Mouse (Mus musculus) right cerebral cortex, postnatal 4 days (tissue): ENCODE data around the gene Cpne9.
"Not testable (repeated sequence)": the region's sequence is repeated elsewhere in the genome, so short reads cannot be mapped to it uniquely, and the experiment has no call there.

Source experiments
- DNase-seq: peaks from one replicate; pipeline ENCODE4 v3.0.0-alpha.2; 2022

The Cpne9 gene

DNA sequence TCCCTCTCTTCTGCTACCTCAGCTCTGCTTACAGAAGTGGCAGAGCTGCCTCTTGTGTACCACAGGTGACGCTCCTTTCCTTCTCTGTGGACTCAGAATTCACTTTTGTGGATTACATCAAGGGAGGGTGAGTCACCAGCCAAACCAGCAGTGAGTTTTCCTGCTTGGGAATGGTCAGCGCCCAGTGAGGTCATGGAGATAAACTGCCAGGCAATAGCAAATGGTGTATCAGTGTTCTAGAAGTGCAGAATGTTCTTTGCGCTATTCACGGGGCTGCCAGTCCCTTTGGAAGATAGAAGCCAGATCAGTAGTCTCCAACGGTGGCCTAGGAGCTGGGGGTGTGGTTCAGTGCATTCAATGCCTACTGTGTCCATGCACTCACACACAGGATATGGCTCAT lies 10.8 kb downstream of the Cpne9 start:
- DNase-seq, result no peak

DNA sequence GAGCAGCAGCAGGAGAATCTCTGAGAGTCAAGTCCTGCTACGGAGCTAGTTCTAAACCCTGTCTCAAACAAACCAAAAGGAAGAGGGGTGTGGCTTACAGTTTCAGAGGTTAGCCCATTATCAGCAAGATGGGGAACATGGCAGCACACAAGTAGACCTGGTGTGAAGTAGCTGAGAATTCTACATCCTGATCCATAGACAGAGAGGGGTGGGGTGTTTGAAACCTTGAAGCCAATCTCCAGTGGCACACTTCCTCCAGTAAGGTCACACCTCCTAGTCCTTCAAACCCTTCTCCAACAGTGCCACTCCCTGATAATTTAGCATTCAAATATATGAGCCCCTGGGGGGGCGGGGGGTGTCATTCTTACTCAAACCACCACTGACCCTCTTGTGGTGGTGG lies 13.9 kb downstream of the Cpne9 start:
- DNase-seq, result no peak

DNA sequence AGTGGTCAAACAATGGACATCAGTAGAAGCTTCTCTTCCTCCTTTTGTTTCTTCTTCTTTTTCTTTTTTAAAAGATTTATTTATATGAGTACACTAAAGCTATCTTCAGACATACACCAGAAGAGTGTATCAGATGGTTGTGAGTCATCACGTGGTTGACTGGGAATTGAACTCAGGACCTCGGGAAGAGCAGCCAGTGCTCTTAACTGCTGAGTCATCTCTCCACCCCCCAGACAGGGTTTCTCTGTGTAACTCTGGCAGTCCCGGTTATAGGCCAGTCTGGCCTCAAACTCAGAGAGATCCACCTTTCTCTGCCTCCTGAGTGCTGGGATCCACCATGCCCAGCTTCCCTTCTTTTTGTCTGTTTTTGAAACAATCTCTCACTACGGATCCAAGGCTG lies 14.5 kb downstream of the Cpne9 start:
- DNase-seq, result no peak

DNA sequence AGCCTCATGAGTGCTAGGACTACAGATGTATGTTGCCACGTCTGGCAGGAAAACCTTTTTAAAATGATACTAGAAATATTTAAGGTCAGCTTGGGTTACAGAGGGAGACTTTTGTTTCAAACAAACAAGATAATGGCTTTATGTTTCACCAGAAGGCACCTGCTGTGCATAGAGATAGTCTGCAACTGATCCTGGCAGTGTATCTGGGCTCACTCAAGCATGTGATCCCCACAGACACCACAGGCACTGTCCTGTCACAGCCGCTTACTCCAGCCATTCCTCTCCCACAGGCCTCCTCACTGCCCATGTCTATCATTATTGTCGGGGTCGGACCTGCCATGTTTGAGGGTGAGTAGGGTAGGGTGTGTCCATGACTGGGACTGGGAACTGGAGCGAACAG lies 19.2 kb downstream of the Cpne9 start:
- no peak for DNase-seq

DNA sequence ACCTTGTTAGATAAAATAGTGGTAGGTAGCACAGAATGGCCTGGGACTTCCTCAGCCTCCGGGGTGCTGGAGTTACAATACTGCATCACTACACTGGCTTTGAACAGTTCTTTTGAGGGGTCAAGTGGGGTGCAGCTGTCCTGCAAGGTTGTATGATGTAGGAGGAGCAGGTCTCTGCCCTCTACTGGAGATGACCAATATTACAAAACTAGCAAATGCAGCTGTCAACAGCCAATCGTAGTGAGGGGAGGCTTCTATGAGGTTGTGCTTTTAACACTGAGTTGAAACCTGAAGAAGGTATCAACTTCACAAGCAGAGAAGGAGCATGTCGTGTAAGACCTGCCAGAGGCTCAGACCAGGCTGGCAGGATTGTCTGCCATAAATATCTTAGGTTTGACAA lies 20.2 kb downstream of the Cpne9 start:
- no peak for DNase-seq

DNA sequence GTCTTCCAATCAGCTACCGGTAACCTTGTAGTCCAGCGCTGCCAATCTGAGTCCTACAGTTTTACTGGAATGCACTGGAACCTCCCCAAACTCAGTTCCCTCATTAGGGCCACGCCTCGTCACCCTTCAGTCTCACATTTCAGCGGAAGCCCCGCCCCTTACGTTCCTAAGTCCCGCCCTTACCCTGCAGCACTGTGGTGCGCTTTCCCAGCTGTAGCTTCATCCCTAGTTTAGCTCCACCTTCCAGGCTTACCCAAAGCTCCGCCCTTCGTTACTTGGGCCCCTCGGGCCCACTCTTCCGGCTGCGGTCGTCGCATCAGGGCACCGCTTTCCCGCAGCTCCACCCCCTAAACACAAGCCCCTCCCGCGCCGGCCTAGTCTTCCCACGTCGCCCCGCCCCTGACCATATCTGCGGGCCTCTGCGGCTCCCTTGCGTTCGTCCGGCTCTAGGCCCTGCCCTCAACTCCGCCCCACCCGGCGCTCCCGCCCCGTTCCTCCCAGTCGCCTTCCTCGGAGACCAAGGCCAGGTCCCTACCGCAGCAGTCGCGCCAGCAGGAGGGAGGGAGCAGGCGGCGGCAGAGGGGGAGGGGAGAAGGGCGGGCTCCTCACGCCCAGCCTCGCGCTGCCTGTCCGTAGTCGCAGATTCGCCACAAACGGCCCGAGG lies 24.3 kb downstream of the Cpne9 start:
- peak; percentile 97 for DNase-seq

DNA sequence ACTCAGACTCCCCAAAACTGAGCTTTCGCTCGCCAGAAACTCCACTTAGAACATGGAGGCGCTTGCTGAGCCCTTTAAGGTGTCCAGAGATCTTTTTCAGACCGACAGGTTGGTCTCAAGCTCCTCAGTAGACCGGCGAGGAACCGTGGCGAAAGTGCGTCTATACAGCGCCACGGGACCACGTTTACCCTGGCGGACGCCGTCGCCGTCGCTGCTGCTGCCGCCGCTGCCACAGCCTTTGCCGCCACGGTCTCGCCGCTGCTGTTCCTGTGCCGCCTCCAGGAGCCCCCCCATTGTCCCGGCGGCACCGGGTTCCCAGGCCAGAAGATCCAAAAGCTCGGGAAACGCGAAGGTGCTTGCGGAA lies 24.9 kb downstream of the Cpne9 start, which contains the start of gene Brpf1:
TSS of gene Brpf1 (plus strand) at position 152 of the 364 bp plus-strand sequence.
- DNase-seq, result no peak

DNA sequence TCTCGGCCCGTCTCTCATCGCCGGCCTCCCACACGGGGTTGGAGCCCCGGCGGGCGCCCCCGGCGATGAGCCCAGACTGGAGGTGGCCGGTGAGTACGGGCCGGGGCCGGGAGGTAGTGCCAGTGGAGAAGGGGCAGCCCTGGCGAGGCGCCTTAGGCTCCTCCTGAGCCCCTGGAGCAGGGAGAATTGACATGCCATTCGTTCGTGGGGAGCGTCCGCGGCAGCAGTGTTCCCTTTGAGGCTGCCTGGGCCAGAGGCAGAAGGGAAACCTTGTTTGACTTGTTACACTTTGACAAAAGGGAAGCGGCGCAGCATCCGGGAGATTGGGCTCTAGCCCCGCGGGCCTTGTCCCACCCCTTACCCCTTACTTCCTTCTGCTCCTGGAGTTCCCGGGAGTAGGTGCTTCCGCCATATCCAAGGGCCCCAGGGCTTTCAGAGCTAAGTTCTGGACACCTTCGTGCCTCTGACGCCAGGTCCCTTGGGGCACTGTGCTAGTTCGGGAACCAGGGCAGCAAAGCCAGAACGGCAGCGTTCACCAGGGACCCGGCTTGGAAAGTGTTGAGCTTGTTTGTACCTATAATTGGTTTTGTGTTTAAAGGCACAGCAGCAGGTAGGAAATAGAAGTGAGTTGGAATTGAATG lies 25.5 kb downstream of the Cpne9 start:
- peak; percentile 31 for DNase-seq

DNA sequence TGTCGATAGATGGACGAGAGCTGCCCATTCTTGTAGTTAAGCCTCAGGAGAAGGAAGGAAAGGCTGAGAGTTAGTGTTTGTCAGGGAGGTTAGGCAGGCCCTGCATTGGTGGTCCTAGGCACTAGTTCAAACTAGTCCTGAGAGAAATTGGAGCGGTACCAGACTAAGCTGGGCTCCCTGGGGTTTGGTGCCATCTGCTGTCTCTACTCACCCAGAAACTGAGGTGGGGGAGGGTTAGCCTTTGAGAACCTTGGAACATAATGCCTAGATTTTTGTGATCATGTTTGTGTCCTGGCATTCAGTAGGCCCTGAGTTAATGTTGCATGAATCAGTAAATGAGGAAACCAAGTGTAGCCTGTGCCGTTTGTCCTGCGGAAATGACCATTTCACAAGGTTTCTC lies 26.0 kb downstream of the Cpne9 start:
- DNase-seq, result no peak

DNA sequence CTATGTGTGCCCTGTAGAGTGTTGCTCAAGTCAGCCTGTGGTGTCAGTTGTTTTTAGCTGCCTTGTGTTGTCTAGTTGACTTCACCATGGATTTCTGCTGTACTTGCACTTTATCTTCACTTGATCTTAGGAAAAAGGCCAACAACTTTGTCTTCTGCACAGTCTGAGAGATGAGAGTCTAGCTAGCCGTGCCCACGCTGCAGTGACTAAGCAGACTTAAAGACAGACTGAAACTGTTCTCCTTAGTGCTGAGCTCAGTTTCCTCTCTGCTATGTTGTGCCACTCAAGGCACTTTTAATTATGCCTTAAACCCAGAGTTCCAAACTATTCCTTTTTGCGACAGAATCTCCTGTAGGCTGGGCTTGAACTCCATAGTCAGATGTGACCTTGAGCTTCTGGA lies 33.9 kb downstream of the Cpne9 start:
- DNase-seq, result no peak

DNA sequence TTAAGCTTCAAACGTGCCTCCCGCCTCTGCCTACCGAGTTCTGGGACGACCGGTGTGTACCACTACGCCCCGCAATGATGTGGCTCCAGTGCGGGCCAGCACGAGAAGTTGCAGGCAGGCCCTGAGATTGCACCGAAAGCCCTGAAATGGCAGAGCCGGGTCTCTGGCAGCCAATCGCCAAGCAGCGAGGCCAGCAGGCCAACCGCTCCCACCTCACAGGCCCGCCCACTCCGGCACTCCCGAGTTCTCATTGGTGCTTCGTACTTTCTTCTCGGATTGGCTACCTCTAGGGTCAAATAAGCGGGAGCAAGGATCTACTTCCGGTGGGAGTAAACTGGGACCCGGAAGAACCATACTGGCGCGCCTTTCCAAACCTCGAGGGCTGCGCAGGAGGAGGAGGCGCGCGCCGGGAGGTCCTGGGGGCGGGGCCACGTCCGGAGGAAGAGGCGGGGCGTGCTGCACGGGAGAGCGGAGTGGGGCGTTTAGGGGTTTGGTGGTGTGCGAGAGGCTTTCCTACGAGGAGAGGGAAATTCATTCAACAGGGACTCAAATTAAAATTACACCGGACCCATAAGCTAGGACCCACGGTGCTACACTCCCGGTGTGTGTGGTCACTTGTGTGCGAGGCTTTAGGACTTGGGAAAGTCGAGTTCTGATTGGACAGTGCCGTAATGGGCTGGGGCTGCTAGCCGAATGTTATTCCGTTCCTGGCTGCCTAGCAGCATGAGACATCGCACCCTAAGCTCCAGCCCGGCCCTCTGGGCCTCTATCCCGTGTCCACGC lies 44.6 kb downstream of the Cpne9 start, which contains the start of gene Ogg1:
TSS of gene Ogg1 (plus strand) at position 440 of the 783 bp plus-strand sequence.
- peak; percentile 94 for DNase-seq

DNA sequence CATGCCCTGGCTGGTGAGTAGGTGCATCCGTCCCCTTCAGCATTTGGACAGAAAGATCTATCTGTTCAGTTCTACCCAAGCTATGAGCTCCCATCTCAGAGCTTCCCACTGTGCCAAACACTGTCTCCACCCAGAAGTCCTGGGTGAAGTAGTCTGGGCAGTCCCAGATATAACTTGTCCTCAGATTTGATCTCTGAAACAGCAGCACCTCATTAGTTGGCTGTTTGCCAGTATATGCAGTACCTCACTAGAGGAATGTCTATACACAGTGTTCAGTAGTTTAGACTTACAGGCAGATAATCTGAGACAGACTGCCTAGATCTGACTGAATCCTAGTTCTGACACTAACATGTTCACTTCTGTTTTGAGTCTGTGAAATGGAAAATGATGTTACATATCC lies 47.3 kb downstream of the Cpne9 start:
- no peak for DNase-seq

DNA sequence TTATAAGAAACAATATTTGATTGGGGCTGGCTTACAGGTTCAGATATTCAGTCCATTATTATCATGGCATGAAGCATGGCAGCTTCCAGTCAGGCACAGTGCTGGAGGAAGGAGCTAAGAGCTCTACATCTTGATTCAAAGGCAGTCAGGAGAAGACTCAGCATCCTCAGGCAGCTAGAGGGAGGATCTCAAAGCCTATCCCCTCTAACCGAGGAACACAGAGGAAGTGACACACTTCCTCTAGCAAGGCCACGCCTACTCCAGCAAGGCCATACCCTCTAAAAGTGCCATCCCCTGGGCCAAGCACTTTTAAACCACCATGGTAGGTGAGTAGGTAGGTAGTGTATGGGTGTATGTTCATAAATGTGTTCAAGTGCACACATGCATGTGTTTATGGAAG lies 48.4 kb downstream of the Cpne9 start:
- DNase-seq, result no peak

DNA sequence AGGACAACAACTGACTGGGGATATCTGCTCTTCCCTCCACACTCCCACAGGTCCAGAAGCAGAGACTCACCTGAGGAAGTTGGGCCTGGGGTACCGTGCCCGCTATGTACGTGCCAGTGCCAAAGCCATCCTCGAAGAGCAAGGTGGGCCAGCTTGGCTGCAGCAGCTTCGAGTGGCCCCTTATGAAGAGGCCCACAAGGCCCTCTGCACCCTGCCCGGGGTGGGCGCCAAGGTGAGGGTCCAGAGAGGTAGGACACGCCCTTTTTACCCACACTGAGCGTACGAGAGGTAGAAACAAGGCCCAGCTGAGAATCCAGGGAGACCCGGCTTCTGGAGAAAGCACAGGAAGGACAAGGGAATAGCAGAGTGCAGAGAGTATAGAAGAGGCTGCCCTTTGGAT lies 49.6 kb downstream of the Cpne9 start:
- DNase-seq, result no peak

DNA sequence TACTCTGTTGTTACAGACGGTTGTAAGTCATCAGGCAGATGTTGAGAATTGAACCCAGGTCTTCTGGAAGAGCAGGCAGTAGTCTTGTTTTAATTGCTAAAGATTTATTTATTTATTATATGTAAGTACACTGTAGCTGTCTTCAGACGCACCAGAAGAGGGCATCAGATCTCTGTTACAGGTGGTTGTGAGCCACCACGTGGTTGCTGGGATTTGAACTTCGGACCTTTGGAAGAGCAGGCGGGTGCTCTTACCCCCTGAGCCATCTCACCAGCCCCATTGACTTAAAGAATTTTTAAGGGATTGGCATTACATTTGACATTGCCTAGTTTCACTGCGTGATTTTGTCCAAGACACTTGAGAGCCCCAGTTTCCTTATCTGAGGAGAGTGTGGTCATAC lies 50.6 kb downstream of the Cpne9 start:
- not testable (repeated sequence) for DNase-seq

DNA sequence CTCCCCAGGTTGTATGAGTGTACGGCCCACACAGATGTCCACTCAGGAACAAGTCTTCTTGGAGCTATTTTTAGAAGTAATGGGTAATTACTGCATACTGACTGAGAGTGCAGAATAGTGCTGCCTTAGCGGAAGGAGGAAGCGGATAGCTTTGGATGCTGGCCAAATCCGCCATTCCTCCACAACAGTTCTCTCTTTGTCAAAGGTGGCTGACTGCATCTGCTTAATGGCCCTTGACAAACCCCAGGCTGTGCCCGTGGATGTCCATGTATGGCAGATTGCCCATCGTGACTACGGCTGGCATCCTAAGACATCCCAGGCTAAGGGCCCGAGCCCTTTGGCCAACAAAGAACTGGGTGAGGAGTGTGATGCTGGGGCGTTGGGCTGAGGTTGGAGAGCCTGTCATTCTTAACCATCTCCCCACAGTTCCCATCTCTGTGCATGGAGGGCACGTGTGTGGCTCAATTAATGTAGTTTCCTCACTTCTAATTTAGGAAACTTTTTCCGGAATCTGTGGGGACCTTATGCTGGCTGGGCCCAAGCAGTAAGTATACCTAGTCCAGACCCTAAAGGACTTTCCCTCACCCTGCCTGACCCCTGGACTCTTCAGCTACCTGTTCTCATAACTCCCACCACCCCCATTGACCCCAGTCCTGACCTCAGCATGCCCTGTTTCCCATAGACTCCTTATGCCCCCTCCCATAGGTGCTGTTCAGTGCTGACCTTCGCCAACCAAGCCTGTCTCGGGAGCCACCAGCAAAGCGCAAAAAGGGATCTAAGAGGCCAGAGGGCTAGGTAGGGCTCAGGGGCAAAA lies 51.2 kb downstream of the Cpne9 start:
- peak; percentile 67 for DNase-seq

DNA sequence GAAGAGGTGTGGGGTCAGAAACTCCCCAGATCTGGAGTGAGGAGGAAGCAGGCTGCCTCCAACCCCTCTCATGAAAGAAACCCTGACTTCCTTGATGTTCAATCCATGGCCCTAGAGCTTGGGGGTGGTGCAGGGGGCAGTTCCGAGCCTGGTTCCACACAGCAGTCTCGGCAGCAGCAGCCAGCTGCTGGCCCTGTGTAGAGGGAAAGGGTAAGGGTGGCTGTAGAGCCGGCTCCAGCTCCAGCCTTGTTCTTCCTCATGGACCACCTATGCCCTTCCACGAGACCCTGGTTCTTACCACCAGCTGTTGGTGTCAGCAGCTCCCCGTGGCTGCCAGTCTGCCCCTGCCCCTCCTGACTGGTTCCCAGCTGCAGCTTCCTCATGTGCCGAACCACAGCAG lies 52.1 kb downstream of the Cpne9 start:
- DNase-seq, result no peak

DNA sequence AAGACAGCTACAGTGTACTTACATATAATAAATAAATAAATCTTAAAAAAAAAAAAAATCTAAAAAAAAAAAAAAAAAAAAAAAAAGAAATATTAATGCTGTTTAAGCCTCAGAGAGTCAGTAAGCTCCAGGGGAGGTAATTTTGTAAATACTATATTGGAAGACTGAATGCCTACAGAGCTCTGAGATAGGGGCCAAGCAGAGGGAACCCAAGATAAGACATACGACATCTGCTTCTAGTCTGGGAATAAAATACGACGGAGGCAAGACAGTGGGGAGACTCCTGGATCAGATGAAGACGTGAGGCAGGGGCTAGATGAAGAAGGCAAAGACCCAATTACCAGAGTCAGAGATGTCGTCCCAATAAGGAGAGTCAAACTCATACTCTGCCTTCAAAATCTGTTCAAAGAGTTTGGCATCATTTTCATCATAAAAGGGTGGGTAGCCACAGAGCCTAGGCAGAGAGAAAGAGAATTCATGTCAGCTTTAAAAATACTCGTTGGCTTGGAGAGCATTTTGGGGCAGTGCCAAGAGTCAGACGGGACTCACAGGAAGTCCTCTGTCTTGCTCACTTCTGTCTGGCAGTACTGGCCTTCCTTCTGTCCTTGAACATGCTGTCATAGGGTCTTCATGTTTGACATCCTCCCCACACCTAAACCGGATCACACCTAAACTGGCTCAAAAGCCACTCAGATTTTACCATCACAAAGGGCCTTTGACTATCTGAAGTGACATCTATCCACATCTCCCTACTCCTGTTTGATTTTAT lies 54.9 kb downstream of the Cpne9 start:
- DNase-seq, result no peak

DNA sequence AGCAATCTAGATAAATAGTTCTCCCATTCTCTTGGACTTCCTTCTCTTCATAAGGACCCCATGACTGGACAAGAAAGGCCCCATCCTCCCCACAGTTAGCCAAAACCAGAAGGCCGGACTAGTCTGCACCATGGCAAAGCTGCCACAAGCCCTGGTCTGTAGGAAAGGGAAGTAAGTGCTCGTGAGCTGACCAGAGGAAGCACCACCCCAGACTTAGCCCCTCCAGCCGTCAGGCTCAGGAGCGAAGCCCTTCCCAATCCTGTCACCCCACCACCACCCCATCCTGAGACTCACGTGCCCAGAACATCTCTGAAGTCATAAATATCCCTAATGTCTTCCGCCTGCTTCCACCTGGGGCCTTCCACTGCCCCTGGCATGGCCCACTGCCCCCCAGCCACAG lies 59.5 kb downstream of the Cpne9 start:
- no peak for DNase-seq

DNA sequence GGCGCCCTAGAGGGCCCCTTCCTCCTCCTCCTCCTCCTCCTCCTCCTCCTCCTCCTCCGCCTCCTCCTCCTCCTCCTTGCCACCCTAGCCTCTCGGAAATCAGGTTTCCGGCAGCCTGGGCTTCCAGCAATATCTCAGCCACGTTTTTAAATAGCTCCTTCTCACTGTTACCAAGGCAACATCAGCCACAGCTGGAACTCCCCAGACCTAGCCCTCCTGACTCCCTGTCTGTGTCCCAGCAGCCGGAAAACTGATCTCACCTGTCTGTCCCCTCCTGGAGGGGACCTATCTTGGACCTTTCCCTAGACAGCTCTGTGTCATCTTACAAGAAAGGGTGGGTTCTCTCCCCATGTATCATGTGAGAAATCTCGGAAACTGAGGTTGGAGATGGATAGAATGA lies 60.2 kb downstream of the Cpne9 start:
- DNase-seq, result no peak

DNA sequence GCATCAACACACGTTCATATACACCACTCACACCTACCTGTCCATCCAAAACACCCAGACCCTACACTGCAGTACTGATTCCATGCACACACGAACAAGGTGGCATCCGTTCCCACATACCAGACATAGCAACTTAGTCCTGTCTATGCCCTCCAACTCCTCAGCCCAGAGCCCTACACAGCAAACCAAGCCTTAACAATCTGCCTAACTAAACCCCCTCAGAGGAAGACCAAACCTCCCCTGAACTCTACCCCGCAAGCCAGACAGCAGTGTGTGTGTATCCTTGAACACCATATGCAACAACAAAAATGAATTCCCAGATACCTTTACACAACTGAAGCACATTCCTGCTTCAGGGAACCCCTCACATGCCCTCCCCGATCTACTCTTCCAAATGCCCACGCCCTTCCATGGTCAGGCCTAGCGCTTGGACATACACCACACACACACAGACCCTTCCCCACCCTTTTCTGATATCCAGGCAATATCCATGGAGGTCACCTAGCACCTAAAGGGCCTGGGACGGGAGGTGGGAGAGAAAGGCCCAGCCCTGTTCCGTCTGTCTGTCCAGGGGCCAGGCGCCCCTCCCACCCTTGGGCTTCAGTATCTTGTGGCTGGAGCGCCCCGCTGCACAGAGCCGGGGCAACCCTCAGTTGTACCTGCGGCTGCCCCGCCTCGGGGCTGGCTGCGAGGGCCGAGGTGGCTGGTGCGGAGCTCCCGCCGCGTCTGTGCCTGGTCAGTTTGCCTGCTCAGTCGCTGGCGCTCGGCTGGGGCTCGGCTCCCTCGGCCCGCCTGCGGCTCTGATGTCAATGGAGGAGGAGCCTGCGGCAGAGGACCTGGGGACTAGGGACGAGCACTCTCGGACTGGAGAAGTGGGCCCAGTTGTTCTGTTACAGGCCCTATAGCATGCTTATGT lies 61.3 kb downstream of the Cpne9 start, which contains the start of gene Camk1:
TSS of gene Camk1 (minus strand) at position 808 of the 916 bp plus-strand sequence.
- DNase-seq, result peak; percentile 70
